Mouse (Mus musculus) liver, embryonic 14.5 days (tissue): ENCODE measurements around the gene Gpx3. TPM values are rescaled to one million over a fixed set of nuclear protein-coding genes. Genes with fewer than 3 reads are reported as not detected.

Source experiments
- ATAC-seq: fragments of 200-750 bp; cut with Nextera tagmentation; 2 replicates; pipeline ENCODE4 v1.8.0; 2017; ENCODE audit warnings: moderate number of reproducible peaks, mild to moderate bottlenecking, moderate library complexity; ENCODE audit not compliant: insufficient read depth
- DNase-seq, 3 experiments: peaks; one replicate each; pipeline ENCODE4 v3.0.0-alpha.2; 2012 to 2013; ENCODE audit warnings: low read depth in 3 of 3, low spot score in 3 of 3
- H3K27ac ChIP-seq: fragments of 300-500 bp; sonication (generic); 2 replicates; pipeline ENCODE4 v1.5.1; 2014; ENCODE audit warnings: moderate library complexity, mild to moderate bottlenecking, control low read depth, inconsistent platforms
- H3K27me3 ChIP-seq: fragments of 300-500 bp; sonication (generic); 2 replicates; pipeline ENCODE4 v1.6.1; 2014; ENCODE audit warnings: mild to moderate bottlenecking, low read length, moderate library complexity; ENCODE audit not compliant: control insufficient read depth, insufficient read depth
- H3K36me3 ChIP-seq: fragments of 300-500 bp; sonication (generic); replicated peaks from 2 replicates; pipeline ENCODE4 v1.6.1; 2014; ENCODE audit warnings: low read depth; ENCODE audit not compliant: control insufficient read depth, insufficient read depth
- H3K4me1 ChIP-seq, 2 experiments: fragments of 200-500 bp in 1 of 2; fragments of 300-500 bp in 1 of 2; sonication (generic) in 1 of 2; replicated peaks; 2 replicates each; pipeline ENCODE4 v1.6.1; 2012 to 2014; ENCODE audit warnings: antibody characterized with exemption in 1 of 2, inconsistent platforms in 1 of 2, low read length in 1 of 2; ENCODE audit not compliant: control insufficient read depth in 2 of 2, insufficient read depth in 2 of 2
- H3K4me2 ChIP-seq: fragments of 300-500 bp; sonication (generic); 2 replicates; pipeline ENCODE4 v1.6.1; 2014; ENCODE audit warnings: low read depth, mild to moderate bottlenecking, control low read depth, moderate library complexity
- H3K4me3 ChIP-seq, 2 experiments: fragments of 200-500 bp in 1 of 2; fragments of 300-500 bp in 1 of 2; sonication (generic) in 1 of 2; 2 replicates each; pipeline ENCODE4 v1.5.1; 2012 to 2014; ENCODE audit warnings: low read depth in 2 of 2, low read length in 2 of 2, mild to moderate bottlenecking in 2 of 2, control low read depth in 1 of 2, inconsistent platforms in 1 of 2, moderate library complexity in 1 of 2; ENCODE audit not compliant: insufficient read depth in 1 of 2
- H3K9ac ChIP-seq: fragments of 300-500 bp; sonication (generic); replicated peaks from 2 replicates; pipeline ENCODE4 v1.6.1; 2014; ENCODE audit warnings: mild to moderate bottlenecking, control low read depth, moderate library complexity
- H3K9me3 ChIP-seq: fragments of 300-500 bp; sonication (generic); 2 replicates; pipeline ENCODE4 v1.6.1; 2016; ENCODE audit warnings: low read length, mixed read lengths; ENCODE audit not compliant: control insufficient read depth
- CTCF ChIP-seq: IDR thresholded peaks from 2 replicates; pipeline ENCODE4 v1.5.1; 2016; ENCODE audit warnings: antibody characterized with exemption, low read depth, control low read depth
- EP300 ChIP-seq: IDR thresholded peaks from 2 replicates; pipeline ENCODE4 v1.6.1; 2016; ENCODE audit warnings: antibody characterized with exemption, low read depth
- WGBS: fragments of 180-500 bp; shearing (Covaris S2); extraction: QIAGEN DNeasy Blood & Tissue Kit; methylation state at CpG from one replicate; pipeline ENCODE4 v1.1.7; 2014; ENCODE audit not compliant: insufficient replicate concordance; 5-methylcytosine and 5-hydroxymethylcytosine counted together
- polyA plus RNA-seq, 2 experiments: library from polyadenylated mRNA; depleted of rRNA in 1 of 2; stranded (reverse) in 1 of 2; unstranded in 1 of 2; fragments of >200 nt; fragmentation: Nextera tagmentation in 1 of 2; extraction: Ambion mirVana in 1 of 2; gene quantifications; 2 replicates each; pipeline versions ENCODE4 v1.2.1 to v1.2.3; 2012 to 2014

Gpx3 gene
- polyA plus RNA-seq, 2 experiments, result 8.3 to 27.0 TPM

DNA sequence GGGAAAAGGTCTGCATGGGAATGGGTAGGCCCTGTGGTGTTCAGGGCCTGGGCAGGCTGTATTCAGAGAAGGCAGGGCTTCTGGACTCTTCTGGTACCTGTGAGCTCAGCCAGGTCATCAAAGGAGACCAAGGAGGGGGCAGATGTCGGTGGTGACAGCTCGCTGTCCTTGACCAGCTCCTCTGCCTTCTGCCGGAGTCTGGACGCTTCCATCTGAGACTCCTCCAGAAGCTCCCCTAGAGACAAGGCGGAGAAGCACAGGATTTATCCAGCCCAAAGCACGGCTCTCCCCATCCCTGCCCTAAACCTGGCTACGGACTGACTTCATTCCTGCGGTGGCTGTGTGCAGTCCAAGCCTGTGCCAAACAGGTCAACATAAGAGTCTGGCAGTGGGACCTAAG lies 37.2 kb downstream of the Gpx3 start:
- TF ChIP-seq EP300 (no peak), CTCF (no peak)
- H3K4me2 ChIP-seq, result no peak overlapping the region
- no peaks in the 10 kb centered on the region; the same call in 1 of the 2 replicates for H3K36me3 ChIP-seq
- DNase-seq (no peak), ATAC-seq (no peak)
- H3K27me3 ChIP-seq, result no peaks in the 10 kb centered on the region
- H3K9me3 ChIP-seq, result no peaks in the 10 kb centered on the region
- H3K27ac ChIP-seq, result no peak overlapping the region
- no peak overlapping the region for H3K9ac ChIP-seq
- H3K4me1 ChIP-seq, result no peaks in the 10 kb centered on the region; a peak in 1 of 4 replicates
- WGBS, result 80% methylated on average over 8 of the region's 8 CpGs
- H3K4me3 ChIP-seq, result no peak overlapping the region

DNA sequence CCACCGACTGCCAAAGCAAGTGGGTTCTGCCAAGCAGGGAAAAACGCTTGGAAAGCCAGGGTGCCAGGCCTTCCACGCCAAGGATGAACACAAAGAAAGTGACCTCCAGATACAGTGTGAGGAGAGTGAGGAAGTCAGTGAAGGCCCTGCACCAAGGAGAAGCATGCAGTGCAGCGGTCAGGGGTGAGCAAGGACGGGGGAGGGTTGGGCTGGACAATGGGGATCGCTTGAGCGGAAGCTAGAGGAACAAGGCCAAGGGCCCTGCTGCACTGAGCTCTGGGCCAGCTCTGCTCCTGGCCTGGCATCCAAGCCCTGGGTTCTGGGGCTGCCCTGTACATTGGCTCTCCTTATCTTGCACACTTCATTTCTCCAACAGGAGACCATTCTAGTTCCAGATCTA lies 37.8 kb downstream of the Gpx3 start:
- Histone ChIP-seq H3K4me1 (no peaks in the 10 kb centered on the region; a peak in 1 of 4 replicates), H3K9ac (no peak overlapping the region), H3K9me3 (no peaks in the 10 kb centered on the region), H3K4me2 (no peak overlapping the region), H3K36me3 (no peaks in the 10 kb centered on the region; the same call in 1 of the 2 replicates), H3K27me3 (no peaks in the 10 kb centered on the region), H3K4me3 (no peak overlapping the region), H3K27ac (no peak overlapping the region)
- no peak for TF ChIP-seq EP300
- TF ChIP-seq CTCF, result no peak
- WGBS, result 65% methylated on average over 7 of the region's 7 CpGs
- DNase-seq, result no peak
- ATAC-seq, result no peak

DNA sequence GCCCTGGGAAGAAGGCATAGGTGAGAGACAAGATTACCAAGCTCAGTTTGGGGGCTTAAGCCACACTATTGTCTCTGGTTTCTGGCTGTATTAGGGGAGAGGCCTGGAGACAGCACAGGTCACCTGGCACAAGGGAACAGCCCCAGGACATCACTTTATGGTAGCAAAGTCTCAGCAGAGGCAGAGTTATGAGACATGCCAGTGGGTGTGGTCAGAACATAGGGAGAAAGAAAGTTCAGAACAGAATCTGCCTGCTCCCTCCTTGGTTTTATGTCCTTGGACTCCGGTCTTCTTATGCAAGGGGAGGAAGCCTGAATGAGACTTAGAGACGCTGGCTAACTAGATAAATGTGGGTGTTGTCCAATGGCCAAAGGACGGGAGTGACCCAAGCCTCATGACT lies 42.4 kb downstream of the Gpx3 start:
- Histone ChIP-seq H3K9me3 (no peaks in the 10 kb centered on the region), H3K4me2 (no peak overlapping the region), H3K36me3 (no peaks in the 10 kb centered on the region), H3K4me3 (no peak overlapping the region), H3K27me3 (no peaks in the 10 kb centered on the region), H3K4me1 (no peaks in the 10 kb centered on the region), H3K9ac (no peak overlapping the region), H3K27ac (no peak overlapping the region)
- TF ChIP-seq EP300 (no peak), CTCF (no peak)
- WGBS, result 75% methylated on average over 3 of the region's 3 CpGs
- DNase-seq (no peak), ATAC-seq (no peak)

- Histone ChIP-seq H3K9ac (no peak overlapping the region), H3K9me3 (no peaks in the 10 kb centered on the region), H3K4me2 (no peak overlapping the region), H3K27ac (no peak overlapping the region), H3K36me3 (no peaks in the 10 kb centered on the region), H3K4me1 (no peaks in the 10 kb centered on the region), H3K4me3 (no peak overlapping the region), H3K27me3 (no peaks in the 10 kb centered on the region)
- no peak for DNase-seq
- TF ChIP-seq CTCF (no peak), EP300 (no peak)
- no peak for ATAC-seq
- 7% methylated on average over 1 of the region's 1 CpGs for WGBS
Measured at GRCm38 (mm10) chr11:54949717-54950116, 47.5 kb downstream of the Gpx3 start.

DNA sequence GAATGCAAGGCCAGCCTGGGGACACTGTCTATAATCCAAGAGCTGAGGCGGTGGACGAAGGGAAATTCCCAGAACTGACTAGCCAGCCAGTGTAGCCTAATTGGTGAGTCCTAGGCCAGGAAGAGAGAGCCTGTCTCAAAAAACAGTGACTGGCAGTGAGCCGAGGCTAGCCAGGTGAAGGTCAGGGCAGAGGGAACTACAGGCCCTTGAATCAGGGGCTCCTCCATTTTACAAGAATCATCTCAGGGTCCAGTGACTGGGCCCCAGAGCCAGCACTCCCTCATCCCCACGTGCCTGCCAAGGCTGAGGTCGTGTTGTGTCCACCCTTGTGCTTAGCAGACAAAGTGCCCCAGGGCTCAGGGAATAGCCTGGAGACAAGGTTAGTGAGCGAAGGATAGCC lies 48.4 kb downstream of the Gpx3 start:
- WGBS, result 62% methylated on average over 6 of the region's 6 CpGs
- Histone ChIP-seq H3K9ac (no peak overlapping the region), H3K27ac (no peak overlapping the region), H3K4me1 (no peaks in the 10 kb centered on the region), H3K4me3 (no peak overlapping the region), H3K4me2 (no peak overlapping the region), H3K27me3 (no peaks in the 10 kb centered on the region), H3K36me3 (no peaks in the 10 kb centered on the region), H3K9me3 (no peaks in the 10 kb centered on the region)
- ATAC-seq (no peak), DNase-seq (no peak)
- no peak for TF ChIP-seq CTCF
- no peak for TF ChIP-seq EP300

- no peak overlapping the region for H3K27ac ChIP-seq
- no peak for DNase-seq
- H3K36me3 ChIP-seq, result no peaks in the 10 kb centered on the region
- H3K4me2 ChIP-seq, result no peak overlapping the region
- H3K4me3 ChIP-seq, result no peak overlapping the region
- ATAC-seq, result no peak
- no peak overlapping the region for H3K9ac ChIP-seq
- H3K9me3 ChIP-seq, result no peaks in the 10 kb centered on the region
- 47% methylated on average over 6 of the region's 6 CpGs for WGBS
- no peaks in the 10 kb centered on the region for H3K27me3 ChIP-seq
- peaks cover 0 to 5% of the 10 kb centered on the region in 2 experiments; a peak in 3 of 4 replicates for H3K4me1 ChIP-seq
- TF ChIP-seq EP300 (no peak), CTCF (no peak)
Measured at GRCm38 (mm10) chr11:54952651-54953050, 50.4 kb downstream of the Gpx3 start.
